Mouse (Mus musculus) gastrocnemius, postnatal 10 days (tissue): ENCODE data around the gene Gm8906. TPM values are rescaled to one million over a fixed set of nuclear protein-coding genes. Genes with fewer than 3 reads are reported as not detected.
"Not testable (repeated sequence)": the region's sequence is repeated elsewhere in the genome, so short reads cannot be mapped to it uniquely, and the experiment has no call there.

ENCODE experiments used
- DNase-seq: peaks from one replicate; pipeline ENCODE4 v3.0.0; 2021; ENCODE audit warnings: mixed read lengths
- long read RNA-seq, 2 experiments: library from polyadenylated mRNA; stranded (forward); transcript quantifications; one replicate each; pipeline ENCODE4 v2.0.0; 2021
- total RNA-seq, 2 experiments: library from RNA; stranded (reverse); gene quantifications; 2 replicates each; pipeline ENCODE4 v1.2.3; 2021

The Gm8906 gene
- total RNA-seq, result not detected
- long read RNA-seq, experiment 1, result 0 reads
- long read RNA-seq, experiment 2, result 0 reads

GRCm38 (mm10) chr5:11502385-11502784 is at the start of gene Gm8906:
Gene Gm8906, plus strand, starts transcription at chr5:11502685.
- not testable (repeated sequence) for DNase-seq

Other genes with a start within 250 kb of the Gm8906 start
- gene Gm8890, start 246.7 kb upstream of the Gm8906 start, total RNA-seq, result not detected
- not detected for gene Speer1, start 161.2 kb upstream of the Gm8906 start, total RNA-seq
- gene Gm8897, start 86.3 kb upstream of the Gm8906 start, total RNA-seq, result not detected
- gene Gm6460, start 92.2 kb downstream of the Gm8906 start, total RNA-seq, result not detected
- not detected for gene Gm8922, start 179.3 kb downstream of the Gm8906 start, total RNA-seq